Mouse (Mus musculus): ENCODE data around the gene Myct1.
A peak's percentile ranks its signal among the peaks of the same experiment; 100 is the strongest.

The Myct1 gene

DNA sequence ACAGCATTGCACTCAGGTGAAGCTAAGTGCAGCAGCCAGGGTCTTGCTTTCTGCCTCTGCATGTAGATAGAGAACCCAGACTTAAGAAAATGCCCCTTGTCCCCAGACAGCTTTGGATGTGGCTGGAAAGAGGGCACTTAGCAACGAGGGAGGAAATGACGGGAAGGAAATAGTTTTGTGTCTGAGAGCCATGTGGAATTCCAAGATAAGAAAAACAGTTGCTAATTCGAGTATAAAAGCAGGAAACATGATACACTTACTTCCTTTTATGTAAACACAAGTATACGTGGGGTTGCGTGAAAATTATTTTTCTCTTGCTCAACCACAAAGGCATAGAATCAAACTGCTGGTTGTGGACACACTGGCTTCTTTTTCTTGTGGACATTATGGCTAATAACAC lies at the start of gene Myct1:
Gene Myct1 (plus strand): TSS at position 312 of the 400 bp plus-strand sequence.
- DNase-seq (ENCODE audit: low spot score in 2 of 2): no peak

DNA sequence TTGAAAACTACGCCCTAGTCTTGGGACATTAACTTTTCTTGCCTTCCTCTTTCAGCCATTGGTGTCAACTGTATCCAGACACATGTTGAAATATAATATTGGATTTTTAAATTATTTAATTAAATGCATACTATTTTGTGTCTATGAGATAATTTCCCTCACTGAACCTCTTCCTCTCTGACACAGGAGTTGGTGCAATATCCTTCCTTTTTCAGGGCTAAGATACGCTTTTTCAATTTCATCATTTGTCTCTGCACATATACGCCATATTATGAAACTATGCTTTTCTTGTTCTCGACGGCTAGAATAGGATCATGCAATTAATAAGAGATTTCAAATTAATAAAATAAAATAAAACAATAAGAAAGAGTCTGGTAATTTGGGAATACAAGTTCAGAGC lies 47.1 kb upstream of the Myct1 start:
- DNase-seq (ENCODE audit: low spot score in 2 of 2): no peak

DNA sequence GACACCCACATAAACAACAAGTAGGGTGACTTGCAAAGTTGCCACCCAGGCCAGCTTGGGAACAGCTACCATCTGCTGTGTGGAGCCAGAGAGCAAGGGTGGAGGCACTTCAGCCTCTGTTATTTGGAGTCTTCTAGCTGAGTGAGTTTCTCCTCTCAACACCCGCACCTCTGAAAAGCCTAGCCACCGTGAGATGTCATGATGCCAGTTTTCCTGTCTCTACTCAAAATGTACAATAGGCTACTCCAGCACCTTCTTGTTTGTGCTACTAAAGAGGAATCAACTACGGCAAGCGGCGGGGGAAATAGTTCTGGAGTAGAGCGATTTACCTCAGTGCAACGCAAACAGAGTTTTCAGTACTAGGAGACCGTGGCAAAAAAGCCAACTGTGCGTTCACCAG lies 45.8 kb upstream of the Myct1 start:
- no peak for DNase-seq (ENCODE audit: low spot score in 2 of 2)

DNA sequence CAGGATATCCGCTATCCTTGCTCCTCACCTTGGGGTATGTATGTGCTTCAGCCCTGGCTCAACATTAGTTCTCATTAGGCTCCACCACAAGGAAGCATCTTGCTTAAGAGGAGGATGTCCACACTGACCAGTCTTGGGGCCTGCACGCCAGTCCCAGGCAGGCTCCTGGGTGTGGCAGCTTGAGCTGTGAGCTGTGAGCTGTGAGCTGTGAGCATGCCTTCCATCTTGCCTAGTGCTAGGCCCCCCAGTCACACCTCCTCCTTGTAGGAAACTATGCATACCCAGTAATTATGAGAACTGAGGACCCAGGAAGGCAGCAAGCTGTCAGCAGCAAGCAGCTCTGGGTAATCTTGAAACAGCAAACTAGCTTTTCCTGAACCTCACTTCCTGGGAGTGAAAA lies 44.9 kb upstream of the Myct1 start:
- no peak for DNase-seq (ENCODE audit: low spot score in 2 of 2)

DNA sequence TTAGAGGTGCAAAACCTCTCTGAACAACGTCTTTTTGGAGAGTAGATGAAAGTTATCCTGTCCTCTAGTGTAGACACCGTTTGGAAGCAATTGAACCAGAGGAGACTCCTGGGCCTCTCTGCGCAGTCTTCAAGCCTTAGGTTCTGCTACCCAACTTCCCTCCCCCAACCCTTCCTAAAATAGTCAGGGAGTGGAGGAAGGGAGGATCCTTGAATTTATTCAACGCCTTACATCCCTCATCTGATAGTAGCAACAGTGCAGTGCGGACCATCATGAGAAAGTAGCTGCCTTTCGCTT lies 43.8 kb upstream of the Myct1 start:
- DNase-seq (ENCODE audit: low spot score in 2 of 2): no peak

DNA sequence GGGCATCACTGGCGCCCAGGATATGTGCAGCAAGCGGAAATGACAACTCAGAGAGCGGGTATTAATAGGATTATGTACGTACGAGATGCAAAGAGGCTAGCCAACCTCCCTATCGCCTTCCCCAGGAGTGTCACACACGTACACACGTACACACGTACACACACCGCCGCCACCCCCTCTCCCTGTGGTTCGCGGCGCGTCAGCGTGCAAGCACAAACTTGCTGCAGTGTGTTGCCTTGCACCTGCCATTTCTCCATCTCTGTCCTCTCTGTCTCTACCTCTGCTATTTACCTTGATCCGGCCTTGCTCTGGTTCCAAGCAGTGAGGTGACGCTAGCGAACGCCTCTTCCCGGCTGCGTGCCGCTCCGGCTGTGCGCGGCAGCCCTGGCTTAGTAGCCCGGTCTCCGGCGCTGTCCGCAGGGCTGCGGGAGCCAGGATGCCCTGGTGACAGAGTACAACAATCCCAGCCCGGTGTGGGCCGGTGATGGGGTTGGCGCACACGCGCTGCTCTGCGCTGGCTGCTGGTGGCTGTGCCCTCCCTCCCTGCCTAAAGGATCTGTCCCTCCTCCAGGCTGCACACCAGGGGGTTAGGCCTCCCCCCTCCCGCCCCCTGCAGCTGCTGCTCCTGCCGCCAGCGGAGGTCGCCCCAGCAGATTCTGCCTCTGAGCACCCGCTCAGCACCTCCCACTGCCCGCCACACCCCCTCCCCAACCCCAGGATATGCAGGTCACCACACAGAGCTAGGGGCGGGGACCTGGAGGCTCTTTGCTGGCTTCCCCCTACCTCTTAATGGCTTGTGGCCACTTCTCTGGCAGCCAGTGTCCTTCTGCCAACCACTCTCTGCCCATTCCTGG lies 43.2 kb upstream of the Myct1 start:
- DNase-seq (ENCODE audit: low spot score in 2 of 2): peak; percentile 67 to 70

DNA sequence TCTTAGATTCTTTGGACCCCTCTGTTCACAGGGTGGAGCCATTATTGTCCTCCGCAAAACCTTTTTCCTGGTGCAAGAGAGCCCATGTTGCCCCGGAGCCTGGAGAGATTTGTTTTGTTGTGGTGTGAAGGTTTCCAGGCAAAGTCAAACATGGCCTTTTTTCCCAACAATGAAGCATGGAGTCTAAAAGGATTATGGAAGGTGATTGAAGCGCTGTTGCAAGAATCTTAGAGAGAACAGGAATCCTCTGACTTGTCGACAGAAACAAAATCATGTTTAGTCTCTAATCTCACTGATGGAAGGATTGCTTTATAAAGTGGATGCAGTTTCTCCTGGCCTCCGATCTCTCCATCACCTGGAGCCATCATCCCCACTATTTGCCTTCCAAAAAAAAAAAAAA lies 42.2 kb upstream of the Myct1 start, which contains the start of gene Syne1:
Gene Syne1 (minus strand): TSS at position 101 of the 400 bp plus-strand sequence.
- DNase-seq (ENCODE audit: low spot score in 2 of 2): no peak

DNA sequence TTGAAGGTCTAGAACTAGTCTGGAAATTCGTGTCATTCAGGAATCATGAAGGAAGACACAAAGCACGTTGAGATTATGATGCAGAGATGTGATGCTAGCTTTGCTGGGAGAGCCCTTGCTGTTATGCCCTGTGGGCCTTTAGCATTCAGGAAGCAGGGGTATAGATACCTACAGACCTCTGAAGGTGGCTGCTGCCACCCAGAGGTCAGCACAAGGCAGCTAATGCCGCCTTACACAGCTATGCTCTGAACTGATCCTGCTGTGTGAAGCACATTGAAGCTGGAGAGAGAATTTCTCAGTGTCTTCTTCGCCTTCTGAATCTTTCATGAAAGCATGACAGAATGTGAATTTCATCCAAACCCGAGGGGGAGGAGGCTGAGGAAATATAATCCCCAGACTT lies 38.6 kb upstream of the Myct1 start:
- peak; percentile 43 to 44 for DNase-seq (ENCODE audit: low spot score in 2 of 2)

DNA sequence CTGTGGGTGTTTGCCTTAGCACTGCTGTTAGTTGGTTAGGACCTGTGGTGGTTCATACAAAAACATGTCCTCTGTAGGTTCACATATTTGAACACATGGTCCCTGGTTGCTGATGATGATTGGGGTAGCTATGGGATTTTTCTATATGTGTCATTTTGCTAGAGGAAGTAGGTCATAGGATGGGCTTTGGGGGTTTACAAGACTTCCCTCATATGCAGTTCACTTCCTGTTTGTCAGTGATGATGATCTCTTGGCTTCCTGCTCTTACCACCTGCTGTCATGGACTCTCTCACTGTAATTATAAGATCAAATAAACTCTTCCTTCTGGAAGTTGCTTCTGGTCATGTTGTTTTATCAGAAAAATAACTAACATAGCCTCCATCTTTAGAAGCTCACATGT lies 34.8 kb upstream of the Myct1 start:
- no peak for DNase-seq (ENCODE audit: low spot score in 2 of 2)

DNA sequence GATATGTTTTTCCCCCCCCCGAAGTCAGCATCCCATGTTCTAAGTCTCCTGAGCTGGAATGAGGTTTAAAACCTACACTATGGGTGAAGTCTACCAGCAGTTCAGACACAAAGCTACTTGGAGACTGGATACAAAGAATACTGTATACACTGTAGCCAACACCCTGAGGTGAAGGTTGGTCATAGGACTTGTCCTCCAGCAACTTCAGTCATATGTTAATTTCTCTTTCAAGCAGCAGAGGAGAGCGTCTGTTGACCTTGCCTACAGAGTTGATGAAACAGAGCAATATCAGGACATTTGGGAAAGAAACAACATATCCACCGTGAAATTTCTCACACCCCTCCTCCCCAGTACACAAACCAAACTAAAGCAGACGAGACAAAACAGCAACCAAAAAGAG lies 33.0 kb upstream of the Myct1 start:
- no peak for DNase-seq (ENCODE audit: low spot score in 2 of 2)

DNA sequence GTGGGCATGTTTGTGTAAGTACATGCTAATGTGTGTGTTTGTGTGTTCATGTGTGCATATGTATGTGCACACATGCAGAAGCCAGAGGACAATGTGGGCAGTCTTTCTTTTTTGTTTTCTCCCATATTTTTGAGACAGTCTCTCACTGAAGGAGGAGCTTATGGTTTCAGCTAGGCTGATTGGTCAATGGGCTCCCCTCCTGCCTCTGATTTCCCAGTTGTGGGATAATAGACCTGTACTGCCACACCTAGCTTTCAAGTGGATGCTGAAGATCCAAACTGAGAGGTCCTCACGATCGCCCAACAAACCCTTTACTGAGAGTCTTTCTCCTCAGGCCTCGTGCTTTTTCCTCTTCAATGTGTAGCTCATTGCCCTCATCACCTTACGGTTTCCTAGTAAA lies 31.9 kb upstream of the Myct1 start:
- DNase-seq (ENCODE audit: low spot score in 2 of 2): no peak

DNA sequence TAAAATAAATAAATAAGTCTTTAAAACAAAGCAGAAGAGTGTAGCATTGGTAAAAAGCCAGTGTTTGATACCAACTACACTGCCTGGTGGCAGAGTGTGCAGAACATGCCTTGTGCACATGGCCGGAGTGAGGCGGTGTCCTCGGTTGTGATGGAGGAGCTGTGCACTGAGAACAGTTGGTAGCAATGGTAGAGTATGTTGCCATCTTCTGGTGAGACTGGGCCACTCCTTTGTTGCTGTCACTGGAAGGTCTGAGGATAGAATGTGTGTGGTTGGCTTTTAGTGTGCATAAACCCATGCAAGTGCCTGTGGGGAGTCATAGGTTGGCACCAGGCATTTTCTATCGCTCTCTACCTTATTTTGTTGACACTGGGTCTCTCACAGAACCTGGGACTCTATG lies 24.6 kb upstream of the Myct1 start:
- no peak for DNase-seq (ENCODE audit: low spot score in 2 of 2)

DNA sequence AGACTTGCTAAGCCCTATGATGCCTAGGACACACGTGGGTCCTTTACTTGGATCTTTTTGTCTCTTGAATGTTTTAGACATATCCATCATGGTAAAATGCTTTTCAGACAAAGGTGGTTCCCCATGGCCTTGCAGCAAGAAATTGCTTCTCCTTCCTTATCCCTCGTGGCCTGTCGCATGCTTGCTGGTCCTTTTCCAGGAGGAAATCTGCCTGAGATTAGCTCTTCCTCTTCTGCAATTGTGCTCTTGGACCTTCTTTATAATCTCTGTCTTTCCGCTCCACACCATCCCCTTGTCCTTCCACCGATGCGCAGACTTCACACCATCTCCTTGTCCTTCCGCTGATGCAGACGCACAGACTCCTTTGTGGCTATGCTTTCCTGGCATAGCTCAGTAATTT lies 23.5 kb upstream of the Myct1 start:
- DNase-seq (ENCODE audit: low spot score in 2 of 2): no peak

DNA sequence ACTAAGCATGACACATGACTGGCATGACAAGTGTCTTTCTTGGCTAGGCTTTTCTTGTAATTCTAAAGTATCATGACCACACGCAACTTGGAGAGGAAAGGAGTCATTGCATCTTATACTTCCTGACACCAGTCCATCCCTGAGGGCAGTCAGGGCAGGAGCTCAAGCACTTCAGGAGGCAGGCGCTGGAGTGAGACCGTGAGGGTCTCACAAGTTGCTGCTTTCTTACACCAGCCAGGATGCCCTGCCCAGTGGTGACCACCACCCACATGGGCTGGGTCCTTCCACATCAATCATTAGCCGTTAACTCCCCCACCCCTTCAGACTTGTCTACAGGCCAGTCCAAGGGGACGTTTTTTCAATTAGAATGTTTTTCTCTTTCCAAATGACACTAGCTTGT lies 22.2 kb upstream of the Myct1 start:
- no peak for DNase-seq (ENCODE audit: low spot score in 2 of 2)

DNA sequence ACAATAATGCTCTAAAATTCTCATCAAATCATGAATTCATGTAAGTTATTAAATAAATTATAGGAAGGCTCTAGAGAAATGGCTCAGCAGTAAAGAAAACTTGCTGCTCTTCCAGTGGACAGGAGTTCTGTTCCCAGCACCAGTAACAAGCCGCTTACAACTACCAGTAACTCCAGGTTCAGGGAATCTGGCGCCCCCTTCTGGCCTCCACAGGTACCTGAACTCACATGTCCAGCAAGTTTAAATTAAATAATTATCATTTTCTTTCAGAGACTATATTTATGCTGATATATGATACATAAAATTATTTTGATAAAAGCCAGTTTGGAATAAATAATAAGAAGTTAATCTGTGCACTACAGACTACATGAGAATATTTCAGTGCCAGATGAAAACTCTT lies 20.2 kb upstream of the Myct1 start:
- no peak for DNase-seq (ENCODE audit: low spot score in 2 of 2)

DNA sequence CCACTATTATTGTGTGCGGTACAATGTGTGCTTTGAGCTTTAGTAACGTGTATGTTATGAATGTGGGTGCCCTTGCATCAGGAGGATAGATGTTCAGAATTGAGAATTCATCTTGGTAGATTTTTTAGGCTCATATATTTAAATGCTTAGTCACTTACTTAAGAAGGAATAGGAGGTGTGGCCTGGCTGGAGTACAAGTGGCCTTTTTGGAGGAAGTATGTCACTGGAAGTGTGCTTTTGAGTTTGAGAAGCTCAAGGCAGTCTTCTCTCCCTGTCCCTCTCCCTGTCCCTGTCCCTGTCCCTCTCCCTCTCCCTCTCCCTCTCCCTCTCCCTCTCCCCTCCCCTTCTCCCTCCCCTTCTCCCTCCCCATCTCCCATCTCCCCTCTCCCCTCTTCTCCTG lies 2.5 kb upstream of the Myct1 start:
- no peak for DNase-seq (ENCODE audit: low spot score in 2 of 2)

DNA sequence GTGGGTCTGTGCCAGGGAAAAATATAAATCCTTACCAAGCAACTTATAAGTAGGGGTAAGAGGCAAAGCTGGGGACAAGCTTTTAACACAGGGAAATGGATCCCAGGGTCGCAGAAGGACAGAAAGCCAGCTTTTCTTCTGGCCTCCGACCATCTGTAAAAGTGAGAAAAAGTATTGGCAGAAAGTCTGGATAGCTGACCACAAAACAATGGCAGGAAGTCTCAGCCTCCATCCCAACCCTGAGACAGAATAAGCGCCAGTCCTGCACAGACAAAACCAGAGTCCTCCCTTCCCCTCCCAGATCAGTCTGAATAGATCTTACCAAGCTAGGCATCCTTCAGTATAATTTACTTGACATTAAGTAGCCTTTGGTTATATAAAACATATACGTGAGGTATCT lies 1.6 kb upstream of the Myct1 start:
- no peak for DNase-seq (ENCODE audit: low spot score in 2 of 2)

DNA sequence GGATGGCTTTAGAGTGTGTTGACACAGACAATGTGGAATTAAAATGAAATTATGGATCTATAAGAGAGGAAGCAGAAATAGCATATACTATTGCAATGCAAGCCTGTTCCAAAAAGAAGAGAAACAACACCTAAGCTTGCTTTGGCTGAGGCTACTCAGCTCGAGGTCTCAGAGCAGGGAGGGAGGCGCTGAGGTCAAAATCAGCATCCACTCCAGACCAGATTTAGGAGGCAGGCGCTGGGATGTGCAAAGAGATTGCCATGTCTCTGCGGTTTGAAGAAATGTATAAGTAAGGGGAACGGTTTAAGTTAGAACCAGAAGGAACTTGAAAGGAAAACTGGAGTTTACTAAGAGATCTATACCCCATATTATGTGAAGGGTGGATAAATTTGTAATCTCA lies 882 bp downstream of the Myct1 start:
- DNase-seq (ENCODE audit: low spot score in 2 of 2): no peak

DNA sequence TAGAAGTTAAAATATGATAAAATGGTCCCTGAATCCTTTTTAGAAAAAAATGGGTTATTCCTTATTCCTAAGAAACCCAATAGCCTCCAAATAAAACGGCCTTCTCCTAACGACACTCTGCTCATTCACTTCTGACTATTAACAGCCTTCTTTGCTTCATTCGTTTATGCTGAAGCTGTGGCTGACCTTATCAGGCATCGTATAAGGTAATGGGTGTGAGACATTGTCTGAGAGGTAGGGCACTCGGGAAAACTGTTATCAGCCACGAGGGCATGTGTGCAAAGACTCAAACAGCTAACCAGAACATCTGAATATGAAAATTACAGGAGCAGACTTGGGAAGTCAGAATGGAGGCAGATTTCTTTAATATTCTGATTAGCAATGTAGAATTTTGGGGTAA lies 3.0 kb downstream of the Myct1 start:
- DNase-seq (ENCODE audit: low spot score in 2 of 2): no peak

DNA sequence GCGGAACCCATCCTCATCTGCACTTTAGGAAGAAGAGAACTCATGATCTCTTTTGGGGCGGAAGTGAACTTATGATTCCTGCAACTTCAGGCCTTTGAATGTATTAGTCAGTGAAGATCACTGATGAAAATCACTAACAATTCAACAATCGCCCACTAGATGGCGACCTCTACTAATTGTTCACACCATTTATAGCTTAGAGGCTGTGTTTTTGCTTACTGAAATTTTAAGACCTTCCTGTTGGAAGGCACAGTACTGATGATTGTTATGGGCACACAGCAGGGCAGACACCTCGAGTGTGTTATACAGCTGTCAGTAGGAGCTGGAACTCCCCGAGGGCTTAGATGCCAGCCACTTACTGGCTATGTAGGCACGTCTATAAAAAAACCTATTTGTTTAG lies 6.5 kb downstream of the Myct1 start:
- peak; percentile 69 to 79 for DNase-seq (ENCODE audit: low spot score in 2 of 2)

DNA sequence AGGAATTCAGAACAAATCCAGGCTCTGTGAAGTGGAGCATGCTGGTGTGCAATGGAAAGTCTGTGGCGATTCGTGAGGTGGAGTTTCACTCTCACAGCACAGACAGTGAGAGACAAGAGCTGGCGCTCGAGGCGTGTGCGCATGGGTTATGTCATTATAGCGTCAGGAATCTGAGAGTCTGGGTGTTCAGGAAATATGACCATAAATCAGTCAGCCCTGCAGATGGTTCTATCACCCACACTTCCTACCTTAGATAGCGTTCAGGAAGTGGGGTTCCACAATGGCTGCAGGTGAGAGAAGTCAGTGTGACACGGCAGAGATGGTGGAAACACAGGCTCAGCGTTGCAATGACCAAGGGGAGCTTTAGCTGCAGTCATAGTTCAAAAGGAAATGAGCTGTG lies 9.9 kb downstream of the Myct1 start:
- no peak for DNase-seq (ENCODE audit: low spot score in 2 of 2)

DNA sequence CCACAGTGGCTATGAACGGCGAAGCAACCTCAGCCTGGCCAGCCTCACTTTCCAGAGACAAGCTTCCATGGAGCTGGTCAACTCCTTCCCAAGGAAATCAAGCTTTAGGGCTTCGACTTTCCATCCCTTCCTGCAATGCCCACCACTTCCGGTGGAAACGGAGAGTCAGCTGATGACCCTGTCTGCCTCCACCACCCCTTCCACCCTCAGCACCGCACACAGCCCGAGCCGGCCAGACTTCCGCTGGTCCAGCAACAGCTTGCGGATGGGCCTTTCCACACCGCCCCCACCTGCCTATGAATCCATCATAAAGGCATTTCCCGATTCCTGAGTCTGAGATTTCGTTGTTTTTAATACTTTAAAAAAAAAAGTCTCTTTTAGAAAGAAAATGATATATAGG lies 10.8 kb downstream of the Myct1 start:
- no peak for DNase-seq (ENCODE audit: low spot score in 2 of 2)

DNA sequence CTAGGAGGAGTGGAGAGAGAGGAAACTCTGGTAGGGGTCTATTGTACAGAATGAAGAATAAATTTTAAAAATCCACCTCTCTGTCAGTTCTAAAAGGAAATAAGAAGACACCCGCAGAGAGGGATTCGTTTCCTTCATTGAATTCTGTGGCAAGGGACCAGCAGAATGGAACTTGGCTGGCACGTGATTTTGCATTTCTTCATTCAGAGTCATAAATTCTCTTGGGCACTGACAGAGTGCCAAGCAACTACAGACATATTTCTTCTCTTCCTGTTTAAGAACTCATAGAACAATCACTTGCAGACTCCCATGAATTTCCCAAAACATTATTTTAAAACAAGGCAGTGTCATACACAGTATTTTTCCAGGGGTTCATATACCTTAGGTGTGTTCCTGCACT lies 15.3 kb downstream of the Myct1 start:
- no peak for DNase-seq (ENCODE audit: low spot score in 2 of 2)

All from right cerebral cortex, postnatal 10 days (tissue).